Mouse (Mus musculus) liver, adult 2 months (tissue): ENCODE data around the gene Stk10.

Source experiments
- CTCF ChIP-seq: fragments of 200-500 bp; IDR thresholded peaks from 2 replicates; pipeline ENCODE4 v1.5.1; 2011; ENCODE audit warnings: low read depth, low read length, control low read depth
- POLR2A ChIP-seq: fragments of 200-500 bp; IDR thresholded peaks from 2 replicates; pipeline ENCODE4 v1.6.1; 2011; ENCODE audit warnings: low read length, control low read depth; ENCODE audit not compliant: insufficient read depth; ENCODE audit errors: extremely low read depth

GRCm38 (mm10) chr11:32636275-32636674, 103.2 kb downstream of the Stk10 start:
- TF ChIP-seq CTCF: no peak
- TF ChIP-seq POLR2A: no peak
